Mouse (Mus musculus) liver, adult 2 months (tissue): ENCODE data around the gene Nelfe. TPM values are rescaled to one million over a fixed set of nuclear protein-coding genes. Genes with fewer than 3 reads are reported as not detected.

Experiments
- DNase-seq: peaks from one replicate; pipeline ENCODE4 v3.0.0-alpha.2; 2011; ENCODE audit warnings: low read depth, low spot score; ENCODE audit errors: extremely low read depth
- H3K27ac ChIP-seq: fragments of 200-500 bp; replicated peaks from 2 replicates; pipeline ENCODE4 v1.5.1; 2012; ENCODE audit warnings: low read depth, mild to moderate bottlenecking, control low read depth, inconsistent platforms, low read length; ENCODE audit not compliant: insufficient read depth
- H3K27me3 ChIP-seq: fragments of 200-500 bp; 2 replicates; pipeline ENCODE4 v1.6.1; 2012; ENCODE audit warnings: mild to moderate bottlenecking, moderate library complexity, low read length, inconsistent platforms; ENCODE audit not compliant: control insufficient read depth, insufficient read depth
- H3K36me3 ChIP-seq: fragments of 200-500 bp; 2 replicates; pipeline ENCODE4 v1.6.1; 2012; ENCODE audit warnings: low read length, inconsistent platforms; ENCODE audit not compliant: control insufficient read depth, insufficient read depth
- H3K4me1 ChIP-seq: fragments of 200-500 bp; 2 replicates; pipeline ENCODE4 v1.6.1; 2011; ENCODE audit warnings: low read length; ENCODE audit not compliant: control insufficient read depth, insufficient read depth
- H3K4me3 ChIP-seq: fragments of 200-500 bp; 2 replicates; pipeline ENCODE4 v1.5.1; 2011; ENCODE audit warnings: low read depth, mild to moderate bottlenecking, control low read depth, low read length, moderate library complexity; ENCODE audit not compliant: insufficient read depth
- H3K79me2 ChIP-seq: fragments of 200-500 bp; 2 replicates; pipeline ENCODE4 v1.6.1; 2012; ENCODE audit warnings: inconsistent platforms, mild to moderate bottlenecking, low read length, moderate library complexity; ENCODE audit not compliant: control insufficient read depth, insufficient read depth
- H3K9ac ChIP-seq: fragments of 200-500 bp; 2 replicates; pipeline ENCODE4 v1.6.1; 2012; ENCODE audit warnings: low read depth, mild to moderate bottlenecking, control low read depth, inconsistent platforms, low read length
- CTCF ChIP-seq: fragments of 200-500 bp; IDR thresholded peaks from 2 replicates; pipeline ENCODE4 v1.5.1; 2011; ENCODE audit warnings: low read depth, low read length, control low read depth
- POLR2A ChIP-seq: fragments of 200-500 bp; IDR thresholded peaks from 2 replicates; pipeline ENCODE4 v1.6.1; 2011; ENCODE audit warnings: low read length, control low read depth; ENCODE audit not compliant: insufficient read depth; ENCODE audit errors: extremely low read depth
- WGBS: fragments of 180-500 bp; shearing (Covaris S2); methylation state at CpG from one replicate; pipeline ENCODE4 v1.1.7; 2018; 5-methylcytosine and 5-hydroxymethylcytosine counted together
- polyA plus RNA-seq: library from polyadenylated mRNA; depleted of rRNA; stranded (reverse); fragments of >200 nt; gene quantifications from 2 replicates; pipeline ENCODE4 v1.2.3, GENCODE M21; 2012
- total RNA-seq: library from RNA; depleted of rRNA; stranded (reverse); fragments of >200 nt; gene quantifications from 2 replicates; pipeline ENCODE4 v1.2.3, GENCODE M21; 2014

Gene Nelfe
- total and polyA plus RNA-seq, 2 experiments = 17.1 to 21.9 TPM

DNA sequence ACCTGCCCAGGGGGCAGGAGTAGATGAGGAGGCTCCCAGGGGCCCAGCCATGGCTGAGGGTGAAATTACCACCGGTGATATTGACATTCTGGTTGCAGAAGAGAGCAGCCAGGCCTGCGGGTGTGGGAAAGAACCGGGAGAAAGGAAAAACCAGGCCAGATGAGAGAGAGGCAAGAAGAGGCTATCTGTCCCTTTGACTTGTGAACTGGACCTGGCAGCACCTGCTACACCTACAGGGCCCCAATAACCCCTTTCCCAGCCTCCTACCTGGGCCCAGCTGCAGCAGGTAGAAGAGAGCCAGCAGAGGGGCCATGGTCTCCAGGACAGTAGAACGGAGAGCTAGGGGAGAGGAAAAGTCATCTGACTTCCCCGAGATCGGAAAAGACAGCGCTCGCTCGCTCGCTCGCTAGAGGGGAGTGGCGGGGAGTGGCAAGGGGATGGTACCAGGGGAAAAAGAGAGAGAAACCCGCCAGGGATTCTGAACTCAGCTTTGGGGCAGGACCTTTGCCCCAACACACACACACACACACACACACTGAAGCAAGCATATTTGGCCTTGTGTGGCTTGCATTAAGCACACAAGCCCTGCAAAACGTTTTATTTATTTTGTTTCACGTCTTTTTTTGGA, 31.6 kb downstream of the Nelfe start, which contains the start of gene Gm20547:
Gene Gm20547 (minus strand): TSS at position 360 of the 628 bp plus-strand sequence.
- H3K9ac ChIP-seq = peak within 1 kb of the TSS; percentile 85
- WGBS = 12% methylated on average over 15 of the region's 15 CpGs
- DNase-seq = peak; percentile 87
- no peaks in the 10 kb centered on the region for H3K27me3 ChIP-seq
- H3K36me3 ChIP-seq = peaks cover 6% of the 10 kb centered on the region
- TF ChIP-seq POLR2A = peak; percentile 40; the same call in 1 of the 2 replicates
- 0 out of 2 replicates have a peak, but pooled peaks have one; percentile 12 for TF ChIP-seq CTCF
- no peaks in the 10 kb centered on the region; the same call in 1 of the 2 replicates for H3K79me2 ChIP-seq
- peaks cover 15% of the 10 kb centered on the region for H3K4me1 ChIP-seq
- peak within 1 kb of the TSS; percentile 95 for H3K27ac ChIP-seq
- H3K4me3 ChIP-seq = peak within 1 kb of the TSS; percentile 72

GRCm38 (mm10) chr17:34883332-34883731, 33.1 kb downstream of the Nelfe start:
- Histone ChIP-seq H3K9ac (no peak overlapping the region), H3K27me3 (no peaks in the 10 kb centered on the region), H3K4me1 (peaks cover 21% of the 10 kb centered on the region), H3K79me2 (no peaks in the 10 kb centered on the region; the same call in 1 of the 2 replicates), H3K36me3 (peaks cover 1% of the 10 kb centered on the region; the same call in 1 of the 2 replicates), H3K27ac (no peak overlapping the region), H3K4me3 (no peak overlapping the region)
- 68% methylated on average over 3 of the region's 3 CpGs for WGBS
- no peak for DNase-seq
- TF ChIP-seq POLR2A = no peak
- no peak for TF ChIP-seq CTCF

- Histone ChIP-seq H3K27ac (no peak overlapping the region), H3K36me3 (no peaks in the 10 kb centered on the region), H3K4me1 (peaks cover 21% of the 10 kb centered on the region), H3K27me3 (no peaks in the 10 kb centered on the region), H3K4me3 (no peak overlapping the region), H3K9ac (no peak overlapping the region), H3K79me2 (no peaks in the 10 kb centered on the region; the same call in 1 of the 2 replicates)
- 97% methylated on average over 6 of the region's 6 CpGs for WGBS
- no peak for DNase-seq
- TF ChIP-seq CTCF = no peak
- TF ChIP-seq POLR2A = no peak
Measured at GRCm38 (mm10) chr17:34884704-34885103, 34.5 kb downstream of the Nelfe start.

DNA sequence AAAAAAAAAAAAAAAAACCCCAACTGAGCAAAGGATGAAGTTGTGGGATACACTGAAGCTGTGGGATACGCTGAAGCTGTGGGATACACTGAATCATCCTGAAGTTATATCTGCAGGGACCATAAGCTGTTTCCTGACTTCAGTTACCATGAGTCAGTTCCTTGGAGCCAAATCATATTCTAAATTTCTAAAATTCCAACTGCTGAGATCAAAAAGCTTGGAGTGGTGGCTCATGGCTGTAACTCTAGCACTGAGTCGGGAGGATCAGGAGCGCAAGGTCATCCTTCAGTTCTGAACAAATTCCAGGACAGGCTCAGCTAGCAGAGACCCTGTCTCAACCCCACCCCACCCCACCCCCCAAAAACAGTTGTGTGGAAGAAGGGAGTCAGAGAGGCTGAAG, 35.4 kb downstream of the Nelfe start:
- H3K9ac ChIP-seq = no peak overlapping the region
- H3K27me3 ChIP-seq = no peaks in the 10 kb centered on the region
- no peak for DNase-seq
- H3K4me3 ChIP-seq = no peak overlapping the region
- H3K79me2 ChIP-seq = no peaks in the 10 kb centered on the region
- 84% methylated on average over 3 of the region's 3 CpGs for WGBS
- peaks cover 15% of the 10 kb centered on the region for H3K4me1 ChIP-seq
- TF ChIP-seq POLR2A = no peak
- no peak overlapping the region for H3K27ac ChIP-seq
- H3K36me3 ChIP-seq = no peaks in the 10 kb centered on the region

DNA sequence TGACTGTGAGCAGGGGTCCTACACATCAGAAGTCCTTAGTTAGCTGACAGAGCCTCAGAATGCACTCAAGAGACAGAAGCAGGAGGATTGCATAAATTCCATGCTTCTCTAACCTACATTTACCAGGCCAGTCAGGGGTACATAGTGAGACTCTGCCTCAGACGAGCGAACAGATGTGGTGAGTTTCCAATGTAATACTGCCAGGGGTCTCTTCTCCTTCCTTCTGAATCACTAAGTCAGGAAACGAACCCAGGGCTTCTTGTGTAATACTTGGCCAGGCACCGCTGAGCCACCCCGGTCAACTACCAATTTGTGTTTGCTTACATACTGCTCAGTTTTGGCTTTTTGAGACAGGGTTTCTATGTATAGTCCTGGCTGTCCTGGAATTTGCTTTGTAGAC, 37.8 kb downstream of the Nelfe start:
- H3K4me1 ChIP-seq = peaks cover 12% of the 10 kb centered on the region
- DNase-seq = peak; percentile 45
- H3K36me3 ChIP-seq = no peaks in the 10 kb centered on the region
- no peak overlapping the region for H3K9ac ChIP-seq
- 57% methylated on average over 5 of the region's 5 CpGs for WGBS
- H3K27me3 ChIP-seq = no peaks in the 10 kb centered on the region
- H3K79me2 ChIP-seq = no peaks in the 10 kb centered on the region
- H3K4me3 ChIP-seq = no peak overlapping the region
- TF ChIP-seq POLR2A = no peak
- no peak for TF ChIP-seq CTCF
- H3K27ac ChIP-seq = no peak overlapping the region

- WGBS = 92% methylated on average over 12 of the region's 12 CpGs
- Histone ChIP-seq H3K4me3 (no peak overlapping the region), H3K4me1 (peaks cover 14% of the 10 kb centered on the region), H3K36me3 (no peaks in the 10 kb centered on the region), H3K9ac (no peak overlapping the region), H3K27ac (no peak overlapping the region), H3K27me3 (no peaks in the 10 kb centered on the region), H3K79me2 (no peaks in the 10 kb centered on the region)
- no peak for TF ChIP-seq POLR2A
- TF ChIP-seq CTCF = no peak
- DNase-seq = no peak
Measured at GRCm38 (mm10) chr17:34890074-34890743, 40.0 kb downstream of the Nelfe start.
